Comparison of ENCODE assay signal across 20 mouse cellular contexts in the genomic region with DNA sequence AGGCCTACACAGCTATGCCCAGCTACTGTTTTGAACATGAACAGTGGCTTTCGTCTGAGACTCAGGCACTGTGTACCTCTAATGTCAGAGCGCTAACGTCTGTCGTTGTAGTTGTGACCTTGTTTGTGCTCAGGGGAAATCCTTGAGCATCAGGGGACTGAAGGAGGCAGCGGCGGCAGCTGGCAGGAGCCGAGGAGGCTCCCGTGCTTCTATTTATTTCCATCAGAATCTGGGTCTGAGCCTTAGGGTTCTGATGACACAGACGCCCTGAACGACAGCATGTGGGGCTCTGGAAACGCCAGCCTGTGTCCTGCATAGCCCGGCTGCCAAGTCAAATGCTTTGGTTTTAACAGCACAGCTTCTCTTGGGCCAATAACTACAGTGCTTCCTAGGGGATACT. TPM values are rescaled to one million over a fixed set of nuclear protein-coding genes. Genes with fewer than 3 reads are reported as not detected.
"Had no signal": no experiment of that assay in that cellular context is flagged by ENCODE, and none has a peak within 500 bp of the region (broad histone marks: within the 10 kb centered on the region; RNA-seq: fewer than 3 reads in every experiment).

No protein-coding gene starts in this region.

- H3K4me1 ChIP-seq: midbrain, embryonic 12.5 days; neural tube, embryonic 13.5 days; stomach, embryonic 15.5 days had no signal

- H3K36me3 ChIP-seq: liver, embryonic 13.5 days; midbrain, embryonic 12.5 days; neural tube, embryonic 13.5 days; stomach, embryonic 15.5 days had no signal

- H3K27ac ChIP-seq: kidney, postnatal 0 days; layer of hippocampus, adult 2 months; left cerebral cortex, adult 2 months; liver, embryonic 13.5 days; midbrain, embryonic 12.5 days; neural tube, embryonic 13.5 days; stomach, embryonic 15.5 days had no signal

- H3K4me3 ChIP-seq: layer of hippocampus, adult 2 months; left cerebral cortex, adult 2 months; liver, embryonic 13.5 days; midbrain, embryonic 12.5 days; myocyte; neural tube, embryonic 13.5 days; stomach, embryonic 15.5 days had no signal

- DNase-seq: layer of hippocampus, postnatal 36 days; liver, embryonic 13.5 days; lung, adult 2 months; lung, postnatal 14 days; lung, postnatal 4 days; retina, postnatal 1 day; right cerebral cortex, postnatal 25 days; spleen, adult 18-20 months; thymus, adult 2 months; thymus, postnatal 14 days; thymus, postnatal 4 days had no signal

- H3K27me3 ChIP-seq: neural tube, embryonic 13.5 days; stomach, embryonic 15.5 days had no signal

RNA-seq across cellular contexts. Expression of a gene that starts 32.8 kb away (rescaled TPM):
- total RNA-seq: monocyte, adult 5-6 weeks; neutrophil, adult 5-6 weeks had no signal
